25 mouse cellular contexts compared by ENCODE assay signal in the genomic region with DNA sequence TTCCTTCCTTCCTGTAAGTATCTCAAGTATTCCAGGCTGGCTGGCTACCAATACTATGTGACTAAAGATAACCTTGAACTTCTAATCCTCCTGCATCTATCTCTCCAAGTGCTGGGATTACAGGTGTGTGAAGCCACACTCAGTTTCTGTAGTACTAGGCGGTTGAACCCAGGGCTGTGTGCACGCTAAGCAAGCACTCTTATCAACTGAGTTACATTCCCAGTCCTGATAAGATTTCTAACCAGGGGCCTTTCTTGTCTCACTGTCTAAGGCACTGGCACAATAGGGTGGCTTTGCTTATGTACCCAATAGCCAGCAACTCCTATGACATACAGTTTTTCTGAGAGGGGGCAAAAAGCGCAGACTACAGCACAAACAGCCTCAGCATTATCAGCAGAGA.
DNase-seq lines count a peak whose midpoint lies in the region; ATAC-seq and TF ChIP-seq lines count a peak whose summit lies in the region.
"Had no signal": no experiment of that assay in that cellular context is flagged by ENCODE, and none has a peak within 500 bp of the region (broad histone marks: within the 10 kb centered on the region; RNA-seq: fewer than 3 reads in every experiment).

No protein-coding gene starts in this region.

- H3K4me3 ChIP-seq in heart, embryonic 10.5 days: no peak overlapping the region
- H3K4me3 ChIP-seq in kidney, postnatal 0 days (replicated peaks; ENCODE audit: low read depth, low read length): no peak overlapping the region
- H3K4me3 ChIP-seq in intestine, embryonic 15.5 days (replicated peaks): no peak overlapping the region
- H3K4me3 ChIP-seq in stomach, embryonic 16.5 days (replicated peaks; ENCODE audit: low read length): no peak overlapping the region
- H3K4me3 ChIP-seq in neural tube, embryonic 15.5 days (replicated peaks): no peak overlapping the region
- H3K4me3 ChIP-seq: layer of hippocampus, adult 2 months; liver, embryonic 13.5 days; megakaryocyte, embryonic 14.5 days; myocyte had no signal

- H3K4me1 ChIP-seq in heart, embryonic 10.5 days: peaks cover 47% of the 10 kb centered on the region
- 0 out of 2 replicates have a peak, but pooled peaks cover 6% of the 10 kb centered on the region for H3K4me1 ChIP-seq in kidney, postnatal 0 days (replicated peaks; ENCODE audit: insufficient read depth, low read length)
- peaks cover 19% of the 10 kb centered on the region for H3K4me1 ChIP-seq in intestine, embryonic 15.5 days (replicated peaks)
- H3K4me1 ChIP-seq in stomach, embryonic 16.5 days (ENCODE audit: control insufficient read depth, insufficient read depth, low read length): peaks cover 22% of the 10 kb centered on the region
- no peaks in the 10 kb centered on the region for H3K4me1 ChIP-seq in neural tube, embryonic 15.5 days
- H3K4me1 ChIP-seq: liver, embryonic 13.5 days; megakaryocyte, embryonic 14.5 days had no signal

- H3K27me3 ChIP-seq in heart, embryonic 10.5 days (ENCODE audit: insufficient read depth, poor library complexity, severe bottlenecking): no peaks in the 10 kb centered on the region
- no peaks in the 10 kb centered on the region for H3K27me3 ChIP-seq in kidney, postnatal 0 days (ENCODE audit: insufficient read depth, low read length)
- H3K27me3 ChIP-seq in intestine, embryonic 15.5 days (replicated peaks): no peaks in the 10 kb centered on the region
- no peaks in the 10 kb centered on the region for H3K27me3 ChIP-seq in stomach, embryonic 16.5 days (ENCODE audit: control insufficient read depth, insufficient read depth, low read length)
- H3K27me3 ChIP-seq in neural tube, embryonic 15.5 days (replicated peaks): no peaks in the 10 kb centered on the region
- H3K27me3 ChIP-seq: liver, embryonic 13.5 days; megakaryocyte, embryonic 14.5 days; Patski had no signal

- H3K4me2 ChIP-seq in kidney, postnatal 0 days (ENCODE audit: low read length): no peak overlapping the region
- no peak overlapping the region for H3K4me2 ChIP-seq in intestine, embryonic 15.5 days (replicated peaks)
- no peak overlapping the region for H3K4me2 ChIP-seq in stomach, embryonic 16.5 days (ENCODE audit: low read depth, low read length)
- no peak overlapping the region for H3K4me2 ChIP-seq in neural tube, embryonic 15.5 days
- H3K4me2 ChIP-seq: heart, embryonic 11.5 days; liver, embryonic 13.5 days had no signal

- ATAC-seq in kidney, postnatal 0 days (replicated peaks; ENCODE audit: low FRiP score, low read depth): no peak
- peak; percentile 62; the same call in 1 of the 2 replicates for ATAC-seq in intestine, embryonic 15.5 days
- ATAC-seq in stomach, embryonic 16.5 days (ENCODE audit: insufficient read depth, low FRiP score): peak; percentile 38; the same call in 1 of the 2 replicates
- ATAC-seq in neural tube, embryonic 15.5 days (ENCODE audit: low FRiP score): no peak
- ATAC-seq: CD4-positive, CD25-positive, alpha-beta regulatory T cell, adult 4 months; forebrain, embryonic 16.5 days; hindbrain, embryonic 16.5 days; lung, postnatal 0 days; Patski had no signal

- DNase-seq in heart, embryonic 10.5 days (ENCODE audit: low spot score): no peak
- DNase-seq in heart, adult 9 months (ENCODE audit: low spot score in 2 of 2): no peak
- no peak for DNase-seq in kidney, postnatal 0 days (ENCODE audit: low spot score)
- no peak for DNase-seq in kidney, adult 9 months
- DNase-seq: adrenal gland, adult 8-10 months; cerebellum, adult 8-10 months; gastrocnemius, postnatal 25 days; kidney, postnatal 14 days; layer of hippocampus, postnatal 36 days; liver, embryonic 13.5 days; midbrain, embryonic 14.5 days; right cerebral cortex, postnatal 14 days; spleen, adult 18-20 months had no signal

- WGBS in heart, embryonic 10.5 days: 29% methylated on average over 3 of the region's 3 CpGs
- 74% methylated on average over 3 of the region's 3 CpGs for WGBS in kidney, postnatal 0 days
- WGBS in intestine, embryonic 15.5 days: 41% methylated on average over 3 of the region's 3 CpGs
- 38% methylated on average over 3 of the region's 3 CpGs for WGBS in stomach, embryonic 16.5 days
- WGBS in neural tube, embryonic 15.5 days: 89% methylated on average over 3 of the region's 3 CpGs

- H3K36me3 ChIP-seq in heart, embryonic 10.5 days: peaks cover 16% of the 10 kb centered on the region
- H3K36me3 ChIP-seq in kidney, postnatal 0 days (ENCODE audit: insufficient read depth, low read length): peaks cover 17% of the 10 kb centered on the region
- H3K36me3 ChIP-seq in intestine, embryonic 15.5 days: peaks cover 14% of the 10 kb centered on the region
- peaks cover 11% of the 10 kb centered on the region; the same call in 1 of the 2 replicates for H3K36me3 ChIP-seq in stomach, embryonic 16.5 days (ENCODE audit: control insufficient read depth, insufficient read depth, low read length)
- H3K36me3 ChIP-seq in neural tube, embryonic 15.5 days: no peaks in the 10 kb centered on the region

- H3K9ac ChIP-seq in kidney, postnatal 0 days (ENCODE audit: low read depth, low read length): no peak overlapping the region
- H3K9ac ChIP-seq in intestine, embryonic 15.5 days: no peak overlapping the region
- 0 out of 2 replicates have a peak overlapping the region, but pooled peaks have one; percentile 7 for H3K9ac ChIP-seq in stomach, embryonic 16.5 days (ENCODE audit: low read length)
- no peak overlapping the region for H3K9ac ChIP-seq in neural tube, embryonic 15.5 days (replicated peaks)
- H3K9ac ChIP-seq: liver, embryonic 13.5 days had no signal

- no peaks in the 10 kb centered on the region for H3K9me3 ChIP-seq in heart, embryonic 10.5 days
- no peaks in the 10 kb centered on the region for H3K9me3 ChIP-seq in kidney, postnatal 0 days (replicated peaks; ENCODE audit: low read length)
- H3K9me3 ChIP-seq in intestine, embryonic 15.5 days: no peaks in the 10 kb centered on the region
- H3K9me3 ChIP-seq in stomach, embryonic 16.5 days (replicated peaks; ENCODE audit: control insufficient read depth, low read length): no peaks in the 10 kb centered on the region
- no peaks in the 10 kb centered on the region for H3K9me3 ChIP-seq in neural tube, embryonic 15.5 days (replicated peaks)
- H3K9me3 ChIP-seq: liver, embryonic 13.5 days had no signal

- peak overlapping the region; percentile 56; the same call in 1 of the 2 replicates for H3K27ac ChIP-seq in heart, embryonic 10.5 days
- 0 out of 2 replicates have a peak overlapping the region, but pooled peaks have one; percentile 15 for H3K27ac ChIP-seq in kidney, postnatal 0 days
- H3K27ac ChIP-seq in intestine, embryonic 15.5 days: peak overlapping the region; percentile 38
- H3K27ac ChIP-seq in stomach, embryonic 16.5 days (ENCODE audit: low read length): peak overlapping the region; percentile 78
- H3K27ac ChIP-seq in neural tube, embryonic 15.5 days (replicated peaks): no peak overlapping the region
- H3K27ac ChIP-seq: layer of hippocampus, adult 2 months; liver, embryonic 13.5 days had no signal

- TF ChIP-seq CTCF in kidney, postnatal 0 days (IDR thresholded peaks at IDR 0.05; ENCODE audit: low read depth): no peak

Comparison
In these comparisons a context has a peak if more than half of its experiments do, and no peak if none do; other contexts are left out.
1. ATAC-seq: peak in intestine, embryonic 15.5 days (single experiment) and stomach, embryonic 16.5 days (single experiment); none in kidney, postnatal 0 days (single experiment) and neural tube, embryonic 15.5 days (single experiment).